Mouse (Mus musculus) urinary bladder, postnatal 36 days (tissue): Measurements from ENCODE around the gene Kctd13.

Experiments
- DNase-seq, 2 experiments: peaks; one replicate each; pipeline ENCODE4 v3.0.0; 2022; ENCODE audit warnings: low spot score in 2 of 2, mixed read lengths in 1 of 2

Gene Kctd13

DNA sequence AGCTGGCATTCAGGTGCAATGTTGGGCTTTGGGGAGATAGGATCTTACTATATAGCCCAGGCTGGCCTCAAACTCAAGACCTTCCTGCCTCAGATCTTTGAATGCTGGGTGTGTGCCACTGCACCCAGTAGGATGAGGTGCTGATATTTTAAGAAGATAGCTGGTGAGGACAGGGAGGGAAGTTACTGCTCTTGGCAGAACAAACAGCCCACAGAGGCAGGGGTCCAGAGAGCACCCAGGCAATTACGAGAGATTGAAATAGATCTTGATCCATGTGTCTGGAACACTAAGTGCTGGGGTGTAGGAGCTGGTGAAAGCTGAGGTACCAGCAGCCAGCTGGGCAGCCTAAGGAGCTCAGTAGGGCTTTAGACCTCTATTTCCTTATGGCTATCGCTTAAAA, 52.9 kb downstream of the Kctd13 start:
- DNase-seq: no peak

DNA sequence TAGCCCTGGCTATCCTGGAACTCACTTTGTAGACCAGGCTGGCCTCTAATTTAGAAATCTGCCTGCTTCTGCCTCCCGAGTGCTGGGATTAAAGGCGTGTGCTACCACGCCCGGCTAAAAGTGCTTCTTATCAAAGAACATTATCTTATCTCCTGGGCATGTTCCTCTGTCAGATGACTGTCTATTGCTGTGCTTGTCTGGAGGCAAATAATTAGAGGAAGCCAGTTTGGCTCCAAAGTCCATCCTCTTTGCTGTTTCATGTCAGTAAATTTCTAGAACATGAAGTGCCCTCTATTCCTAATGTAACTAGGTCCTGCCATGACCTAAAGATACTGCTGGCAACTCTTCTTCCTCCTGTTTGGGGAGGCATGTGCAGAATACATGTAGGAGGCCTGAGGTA, 53.4 kb downstream of the Kctd13 start:
- DNase-seq: no peak

DNA sequence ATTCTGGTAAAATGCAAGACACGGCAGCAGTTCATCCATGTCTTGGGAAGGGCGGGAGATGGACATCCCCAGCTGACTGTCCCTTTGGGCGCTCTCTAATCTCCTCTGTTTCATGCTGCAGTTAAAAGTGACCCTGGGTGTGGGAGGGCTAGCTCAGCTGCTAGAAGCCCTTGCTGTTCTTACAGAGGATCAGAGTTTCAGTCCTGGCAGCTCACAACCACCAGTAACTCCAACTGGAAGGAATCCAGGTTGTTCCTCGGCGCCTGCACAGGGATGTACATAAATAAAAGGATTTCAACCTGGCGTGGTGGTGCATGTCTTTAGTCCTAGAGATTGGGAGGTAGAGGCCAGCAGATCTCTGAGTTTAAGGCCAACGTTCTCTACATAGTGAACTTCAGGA, 54.4 kb downstream of the Kctd13 start:
- DNase-seq: no peak

DNA sequence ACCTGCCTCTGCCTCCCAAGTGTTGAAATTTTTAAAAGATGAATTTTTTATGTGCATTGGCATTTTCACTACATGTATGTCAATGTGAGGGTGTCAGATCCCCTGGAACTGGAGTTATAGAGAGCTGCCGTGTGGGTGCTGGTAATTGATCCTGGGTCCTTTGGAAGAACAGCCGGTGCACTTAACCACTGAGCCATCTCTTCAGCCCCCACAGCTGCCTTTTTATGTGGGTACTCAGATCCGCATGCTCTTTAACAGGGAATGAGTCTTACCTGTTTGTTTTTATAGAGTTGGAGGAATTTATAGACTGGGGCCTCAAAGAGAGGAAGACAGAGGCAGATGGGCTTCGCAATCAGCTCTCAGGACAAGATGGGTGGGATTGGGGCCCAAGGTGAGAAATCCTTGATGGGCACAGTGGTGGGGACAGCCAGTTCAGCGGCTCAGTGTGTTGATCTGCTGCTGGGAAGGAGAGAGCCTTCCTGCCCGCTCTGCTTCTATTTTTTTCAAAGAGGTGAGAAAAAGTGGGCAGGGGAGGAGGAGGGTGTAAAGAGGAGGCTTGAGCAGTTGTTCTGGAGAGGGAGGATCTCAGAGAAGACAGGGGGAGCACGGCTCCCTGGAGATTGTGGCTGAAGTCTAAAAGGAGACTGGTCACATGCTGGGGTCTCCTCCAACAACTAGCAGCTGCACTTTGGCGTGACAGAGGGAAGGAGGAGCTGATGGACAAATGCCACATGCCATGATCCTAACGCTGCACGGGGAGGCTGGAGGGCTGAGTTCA, 56.2 kb downstream of the Kctd13 start:
- DNase-seq: no peak

DNA sequence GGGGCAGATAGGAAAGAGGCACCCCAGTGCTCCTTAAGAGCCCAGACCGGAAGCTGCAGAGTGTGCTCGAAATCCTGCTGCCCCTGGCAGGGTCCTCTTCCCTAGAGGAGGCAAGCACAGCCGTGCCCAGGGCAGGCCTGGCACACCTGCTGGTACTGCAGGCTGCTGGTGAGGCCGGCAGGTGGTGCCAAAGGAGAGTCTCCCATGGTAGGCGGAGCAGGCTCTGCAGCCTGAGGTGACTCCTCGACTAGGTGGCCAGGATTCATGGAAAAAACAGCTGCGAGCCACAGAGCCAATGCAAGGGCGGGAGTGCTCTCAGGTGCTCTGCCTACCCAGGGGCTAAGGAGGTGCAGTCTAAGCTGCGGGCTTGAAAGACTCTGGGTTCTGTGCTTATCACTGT, 57.6 kb downstream of the Kctd13 start:
- DNase-seq: peak; percentile 19 to 39

DNA sequence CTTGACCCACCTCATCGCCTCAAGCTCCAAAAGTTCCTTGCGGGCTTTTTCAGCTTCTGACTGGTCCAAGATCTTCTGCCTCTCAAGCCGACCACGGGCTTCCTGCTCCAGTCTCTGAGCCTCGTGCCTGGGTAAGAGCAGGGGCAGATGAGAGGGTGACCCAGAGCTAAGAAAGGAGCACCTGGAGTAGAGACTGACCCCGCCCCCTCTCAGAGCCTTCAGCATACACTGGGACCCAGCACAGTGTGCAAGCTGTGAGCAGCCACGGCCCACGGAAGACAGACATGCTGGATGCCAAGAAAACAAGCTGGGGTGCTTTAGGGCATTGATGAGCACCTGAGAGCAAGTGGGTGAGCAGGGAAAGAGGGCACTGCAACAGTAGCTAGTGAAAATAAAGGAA, 60.1 kb downstream of the Kctd13 start:
- no peak for DNase-seq
